Mouse (Mus musculus): ENCODE measurements at regions not wholly inside any gene's neighbourhood (a gene's known extent, or its start where the extent isn't known, plus 50 kb on each side); places are given as distances from the start of the nearest gene placed in this dataset.

DNA sequence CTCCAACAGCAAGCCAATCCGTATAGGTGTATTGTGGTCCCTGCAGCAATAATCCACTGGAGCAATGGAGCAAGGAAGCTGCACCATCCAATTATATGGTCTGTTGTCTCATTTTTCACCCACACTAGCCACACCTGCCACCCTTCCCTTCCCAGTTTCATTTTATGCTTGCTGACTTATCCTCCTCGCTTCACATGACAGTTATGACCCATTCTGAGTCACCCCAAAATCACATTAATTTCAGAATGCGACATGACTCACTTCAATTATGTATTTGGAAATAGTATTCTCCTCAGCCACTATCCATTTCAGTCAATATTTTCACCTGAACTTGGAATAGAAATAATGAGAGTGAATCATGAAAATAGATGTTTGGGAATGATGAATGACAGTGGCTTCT, 2507.8 kb upstream of the Gm6569 start:
- intact Hi-C loops (cut with DNase I): no loop called here
- no peak for DNase-seq

DNA sequence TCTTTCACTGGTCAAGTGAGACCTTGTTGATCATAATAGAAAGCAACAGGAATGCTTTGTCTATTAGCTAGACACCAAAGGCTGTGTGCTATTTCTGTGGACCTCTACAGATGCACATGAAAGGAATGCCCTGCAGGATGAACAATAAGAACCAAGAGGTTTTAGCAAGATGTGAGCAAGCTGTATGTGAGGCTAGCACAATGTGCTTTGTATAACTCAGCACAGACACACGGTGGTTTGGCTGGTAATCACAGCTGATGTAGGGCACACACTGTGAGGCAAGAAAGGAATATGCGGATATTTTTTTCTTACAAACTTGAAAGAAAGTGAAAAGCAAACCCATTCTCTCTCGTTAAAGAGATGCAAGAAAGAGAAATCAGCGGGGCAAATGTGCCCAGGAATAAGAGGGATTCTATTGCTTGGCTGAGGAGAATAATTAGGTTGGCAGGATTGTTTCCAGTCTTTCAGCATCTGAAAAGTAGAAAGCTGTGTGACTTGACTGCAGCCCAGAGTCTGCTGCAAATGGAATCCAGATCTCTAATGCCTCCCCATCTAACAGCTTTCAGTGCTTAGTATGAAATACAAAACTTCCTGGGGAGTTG, 2476.1 kb upstream of the Gm6569 start:
- DNase-seq: no peak
- intact Hi-C loops (cut with DNase I): no loop called here

DNA sequence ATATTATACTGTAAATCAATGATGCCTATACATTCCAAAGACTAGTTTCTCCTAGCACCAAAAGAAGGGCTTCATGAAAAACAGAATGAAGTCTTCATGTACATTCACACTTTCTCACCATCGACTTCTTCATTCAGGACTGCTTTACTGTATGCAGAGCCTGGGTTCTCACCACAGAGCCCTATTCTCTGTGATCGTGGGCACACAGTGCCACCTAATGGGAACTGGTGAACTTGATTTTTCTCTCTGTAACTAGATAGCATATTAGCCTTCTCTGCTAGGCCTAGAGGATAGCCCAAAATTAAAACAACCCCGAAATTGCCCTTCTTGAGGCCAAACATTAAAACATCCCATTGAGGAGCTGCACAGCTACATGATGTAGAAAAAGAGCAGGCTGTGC, 2458.6 kb upstream of the Gm6569 start:
- peak; percentile 37 to 48 for DNase-seq
- intact Hi-C loops (cut with DNase I): loop anchor here (10.0 kb wide), 1 partner anchor 451 kb away; no protein-coding TSS in a partner anchor

Measured in heart, postnatal 10 days (tissue).